Mouse (Mus musculus) midbrain, embryonic 10.5 days (tissue): ENCODE measurements around the gene Il1f8. TPM values are rescaled to one million over a fixed set of nuclear protein-coding genes. Genes with fewer than 3 reads are reported as not detected.
"Not testable (repeated sequence)": the region's sequence is repeated elsewhere in the genome, so short reads cannot be mapped to it uniquely, and the experiment has no call there.

ENCODE experiments used
- DNase-seq: peaks from one replicate; pipeline ENCODE4 v3.0.0-alpha.2; 2017; ENCODE audit warnings: low spot score
- H3K27ac ChIP-seq: fragments of 300-500 bp; sonication (generic); replicated peaks from 2 replicates; pipeline ENCODE4 v1.5.1; 2016; ENCODE audit warnings: mild to moderate bottlenecking
- H3K27me3 ChIP-seq: fragments of 300-500 bp; sonication (generic); 2 replicates; pipeline ENCODE4 v1.6.1; 2016; ENCODE audit warnings: low read depth, mild to moderate bottlenecking; ENCODE audit not compliant: poor library complexity, severe bottlenecking
- H3K36me3 ChIP-seq: fragments of 300-500 bp; sonication (generic); 2 replicates; pipeline ENCODE4 v1.6.1; 2016; ENCODE audit warnings: mild to moderate bottlenecking, moderate library complexity
- H3K4me1 ChIP-seq: fragments of 300-500 bp; sonication (generic); 2 replicates; pipeline ENCODE4 v1.6.1; 2016
- H3K4me3 ChIP-seq: fragments of 300-500 bp; sonication (generic); 2 replicates; pipeline ENCODE4 v1.5.1; 2016; ENCODE audit warnings: mild to moderate bottlenecking, moderate library complexity
- H3K9me3 ChIP-seq: fragments of 300-500 bp; sonication (generic); replicated peaks from 2 replicates; pipeline ENCODE4 v1.6.1; 2016; ENCODE audit warnings: mild to moderate bottlenecking
- WGBS: fragments of 180-500 bp; shearing (Covaris S2); methylation state at CpG from one replicate; pipeline ENCODE4 v1.1.7; 2016; 5-methylcytosine and 5-hydroxymethylcytosine counted together
- polyA plus RNA-seq: library from polyadenylated mRNA; unstranded; fragments of >200 nt; fragmentation: Nextera tagmentation; extraction: Ambion mirVana; gene quantifications from 2 replicates; pipeline ENCODE4 v1.2.1, GENCODE M21; 2016

The Il1f8 gene
- polyA plus RNA-seq, result not detected in 2 replicates

- Histone ChIP-seq H3K9me3 (no peaks in the 10 kb centered on the region), H3K27ac (no peak within 1 kb of the TSS), H3K4me3 (no peak within 1 kb of the TSS), H3K27me3 (no peaks in the 10 kb centered on the region), H3K36me3 (no peaks in the 10 kb centered on the region), H3K4me1 (no peaks in the 10 kb centered on the region)
- WGBS, result 87% methylated on average over 2 of the region's 2 CpGs
- no peak for DNase-seq
These were observed at the start of gene Il1f8 for GRCm38 (mm10) chr2:24152861-24153260. Gene Il1f8 (plus strand): TSS chr2:24153161.

GRCm38 (mm10) chr2:24103619-24104289, 49.2 kb upstream of the Il1f8 start:
- Histone ChIP-seq H3K4me3 (no peak overlapping the region), H3K4me1 (no peaks in the 10 kb centered on the region), H3K9me3 (no peaks in the 10 kb centered on the region), H3K36me3 (no peaks in the 10 kb centered on the region), H3K27ac (no peak overlapping the region), H3K27me3 (no peaks in the 10 kb centered on the region)
- DNase-seq, result no peak
- WGBS, result 82% methylated on average over 4 of the region's 4 CpGs

GRCm38 (mm10) chr2:24109085-24109484, 43.9 kb upstream of the Il1f8 start:
- no peaks in the 10 kb centered on the region for H3K27me3 ChIP-seq
- no peaks in the 10 kb centered on the region for H3K36me3 ChIP-seq
- H3K4me3 ChIP-seq, result no peak overlapping the region
- no peak overlapping the region for H3K27ac ChIP-seq
- H3K9me3 ChIP-seq, result no peaks in the 10 kb centered on the region
- H3K4me1 ChIP-seq, result no peaks in the 10 kb centered on the region
- DNase-seq, result no peak

- no peak for DNase-seq
- Histone ChIP-seq H3K4me3 (no peak overlapping the region), H3K4me1 (no peaks in the 10 kb centered on the region), H3K9me3 (peaks cover 1% of the 10 kb centered on the region; the same call in 1 of the 2 replicates), H3K27ac (no peak overlapping the region), H3K27me3 (no peaks in the 10 kb centered on the region), H3K36me3 (no peaks in the 10 kb centered on the region)
- 91% methylated on average over 1 of the region's 1 CpGs for WGBS
These were observed 18.6 kb upstream of the Il1f8 start for GRCm38 (mm10) chr2:24134373-24134772.

GRCm38 (mm10) chr2:24181683-24182331, 28.8 kb downstream of the Il1f8 start:
- not testable (repeated sequence) for H3K9me3 ChIP-seq, H3K36me3 ChIP-seq, H3K27ac ChIP-seq, H3K4me1 ChIP-seq, H3K27me3 ChIP-seq
- whole genome bisulfite sequencing, result 17% methylated on average over 14 of the region's 14 CpGs
- peak overlapping the region; percentile 38 for H3K4me3 ChIP-seq
- DNase-seq, result peak; percentile 56

GRCm38 (mm10) chr2:24182423-24183147, 29.6 kb downstream of the Il1f8 start:
- not testable (repeated sequence) for DNase-seq, H3K27ac ChIP-seq, H3K9me3 ChIP-seq, H3K27me3 ChIP-seq, H3K36me3 ChIP-seq, H3K4me1 ChIP-seq
- WGBS, result 61% methylated on average over 13 of the region's 13 CpGs
- peak overlapping the region; percentile 38 for H3K4me3 ChIP-seq

- not testable (repeated sequence) for H3K4me3 ChIP-seq, H3K9me3 ChIP-seq
These were observed 31.1 kb downstream of the Il1f8 start for GRCm38 (mm10) chr2:24184092-24184491.

GRCm38 (mm10) chr2:24186176-24186575, 33.2 kb downstream of the Il1f8 start, which contains the start of gene Il1f9:
Gene Il1f9 (plus strand): TSS chr2:24186476.
- WGBS, result 91% methylated on average over 1 of the region's 1 CpGs

More at GRCm38 (mm10) chr2:24184092-24184491, 31.1 kb downstream of the Il1f8 start:
- H3K36me3 ChIP-seq, H3K27me3 ChIP-seq, H3K4me1 ChIP-seq, H3K27ac ChIP-seq, DNase-seq: not testable (repeated sequence)

GRCm38 (mm10) chr2:24187585-24187984, 34.6 kb downstream of the Il1f8 start:
- Histone ChIP-seq H3K27ac (no peak overlapping the region), H3K4me1 (no peaks in the 10 kb centered on the region), H3K36me3 (no peaks in the 10 kb centered on the region), H3K9me3 (no peaks in the 10 kb centered on the region), H3K4me3 (no peak overlapping the region), H3K27me3 (no peaks in the 10 kb centered on the region)
- no peak for DNase-seq
- 83% methylated on average over 6 of the region's 6 CpGs for whole genome bisulfite sequencing

More at GRCm38 (mm10) chr2:24186176-24186575, 33.2 kb downstream of the Il1f8 start, which contains the start of gene Il1f9:
- no peaks in the 10 kb centered on the region for H3K27me3 ChIP-seq
- H3K4me3 ChIP-seq, result no peak within 1 kb of the TSS
- no peaks in the 10 kb centered on the region for H3K4me1 ChIP-seq
- H3K9me3 ChIP-seq, result no peaks in the 10 kb centered on the region
- DNase-seq, result no peak
- H3K27ac ChIP-seq, result no peak within 1 kb of the TSS
- no peaks in the 10 kb centered on the region for H3K36me3 ChIP-seq

GRCm38 (mm10) chr2:24188189-24188588, 35.2 kb downstream of the Il1f8 start:
- no peak for DNase-seq
- H3K27ac ChIP-seq, result no peak overlapping the region
- H3K27me3 ChIP-seq, result no peaks in the 10 kb centered on the region
- no peaks in the 10 kb centered on the region for H3K4me1 ChIP-seq
- no peaks in the 10 kb centered on the region for H3K36me3 ChIP-seq
- WGBS, result 69% methylated on average over 1 of the region's 1 CpGs
- H3K9me3 ChIP-seq, result no peaks in the 10 kb centered on the region
- H3K4me3 ChIP-seq, result no peak overlapping the region
